Mouse (Mus musculus) testis, adult 2 months (tissue): ENCODE measurements around the gene Gm49358. TPM values are rescaled to one million over a fixed set of nuclear protein-coding genes. Genes with fewer than 3 reads are reported as not detected.

ENCODE experiments used
- H3K27ac ChIP-seq: fragments of 200-500 bp; 2 replicates; pipeline ENCODE4 v1.5.1; 2012; ENCODE audit warnings: low read depth, low read length; ENCODE audit not compliant: control insufficient read depth, insufficient read depth
- H3K27me3 ChIP-seq: fragments of 200-500 bp; 2 replicates; pipeline ENCODE4 v1.6.1; 2012; ENCODE audit warnings: mild to moderate bottlenecking, low read length, moderate library complexity; ENCODE audit not compliant: control insufficient read depth, insufficient read depth
- H3K36me3 ChIP-seq: fragments of 200-500 bp; 2 replicates; pipeline ENCODE4 v1.6.1; 2012; ENCODE audit warnings: mild to moderate bottlenecking, low read length; ENCODE audit not compliant: control insufficient read depth, insufficient read depth
- H3K4me1 ChIP-seq: fragments of 200-500 bp; 2 replicates; pipeline ENCODE4 v1.6.1; 2012; ENCODE audit warnings: low read length; ENCODE audit not compliant: control insufficient read depth, insufficient read depth
- H3K4me3 ChIP-seq: fragments of 200-500 bp; 2 replicates; pipeline ENCODE4 v1.5.1; 2012; ENCODE audit warnings: low read depth, mild to moderate bottlenecking, low read length, moderate library complexity, mixed read lengths; ENCODE audit not compliant: control insufficient read depth
- CTCF ChIP-seq: fragments of 200-500 bp; IDR thresholded peaks from 2 replicates; pipeline ENCODE4 v1.5.1; 2012; ENCODE audit warnings: low read depth, mild to moderate bottlenecking, inconsistent platforms, low read length, moderate library complexity; ENCODE audit not compliant: control insufficient read depth, insufficient read depth, insufficient replicate concordance
- POLR2A ChIP-seq: fragments of 200-500 bp; IDR thresholded peaks from 2 replicates; pipeline ENCODE4 v1.6.1; 2012; ENCODE audit warnings: low read depth, mild to moderate bottlenecking, inconsistent platforms, low read length, moderate library complexity; ENCODE audit not compliant: control insufficient read depth
- polyA plus RNA-seq: library from polyadenylated mRNA; depleted of rRNA; stranded (reverse); fragments of >200 nt; gene quantifications from 2 replicates; pipeline ENCODE4 v1.2.3, GENCODE M21; 2012

Gm49358 gene
- polyA plus RNA-seq, 1 experiment, result not detected

GRCm38 (mm10) chr10:86815133-86815532, 51.4 kb downstream of the Gm49358 start:
- no peak for TF ChIP-seq POLR2A
- TF ChIP-seq CTCF, result no peak
- H3K36me3 ChIP-seq, result no peaks in the 10 kb centered on the region; the same call in 1 of the 2 replicates
- peaks cover 6% of the 10 kb centered on the region for H3K4me1 ChIP-seq
- peak overlapping the region; percentile 67 for H3K27ac ChIP-seq
- H3K4me3 ChIP-seq, result no peak overlapping the region
- no peaks in the 10 kb centered on the region for H3K27me3 ChIP-seq

- TF ChIP-seq POLR2A (no peak), CTCF (no peak)
- Histone ChIP-seq H3K27me3 (no peaks in the 10 kb centered on the region), H3K4me1 (peaks cover 3% of the 10 kb centered on the region; the same call in 1 of the 2 replicates), H3K36me3 (no peaks in the 10 kb centered on the region; the same call in 1 of the 2 replicates), H3K4me3 (no peak overlapping the region), H3K27ac (no peak overlapping the region)
Observed at GRCm38 (mm10) chr10:86819649-86820165, 55.9 kb downstream of the Gm49358 start.

DNA sequence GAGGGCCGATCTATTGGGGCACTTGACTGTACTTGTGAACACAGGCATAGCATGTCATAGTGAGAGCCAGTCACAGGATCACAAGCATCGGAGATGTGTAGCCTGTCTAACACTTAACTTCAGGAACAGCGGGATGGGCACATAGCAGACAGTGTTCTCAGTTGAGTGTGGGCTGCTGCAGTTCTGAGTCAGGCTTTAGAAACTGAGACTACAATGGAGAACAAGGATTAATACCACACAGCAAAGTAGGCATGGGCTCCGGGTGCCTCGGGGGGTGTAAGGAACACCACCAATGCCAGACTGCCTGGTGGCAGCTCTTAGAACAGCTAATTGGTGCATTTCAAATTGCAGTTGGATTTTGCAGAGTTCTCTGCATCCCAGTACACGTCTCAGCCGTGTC, 57.2 kb downstream of the Gm49358 start:
- H3K36me3 ChIP-seq, result no peaks in the 10 kb centered on the region; the same call in 1 of the 2 replicates
- 0 out of 2 replicates have a peak, but pooled peaks cover 3% of the 10 kb centered on the region for H3K4me1 ChIP-seq
- TF ChIP-seq POLR2A, result no peak
- no peak for TF ChIP-seq CTCF
- no peaks in the 10 kb centered on the region for H3K27me3 ChIP-seq
- H3K4me3 ChIP-seq, result no peak overlapping the region
- H3K27ac ChIP-seq, result no peak overlapping the region

GRCm38 (mm10) chr10:86824093-86824492, 60.3 kb downstream of the Gm49358 start:
- Histone ChIP-seq H3K27me3 (no peaks in the 10 kb centered on the region), H3K36me3 (no peaks in the 10 kb centered on the region; the same call in 1 of the 2 replicates), H3K4me3 (no peak overlapping the region), H3K4me1 (0 out of 2 replicates have a peak, but pooled peaks cover 3% of the 10 kb centered on the region), H3K27ac (no peak overlapping the region)
- TF ChIP-seq POLR2A, result no peak
- TF ChIP-seq CTCF, result no peak; the same call in 1 of the 2 replicates

DNA sequence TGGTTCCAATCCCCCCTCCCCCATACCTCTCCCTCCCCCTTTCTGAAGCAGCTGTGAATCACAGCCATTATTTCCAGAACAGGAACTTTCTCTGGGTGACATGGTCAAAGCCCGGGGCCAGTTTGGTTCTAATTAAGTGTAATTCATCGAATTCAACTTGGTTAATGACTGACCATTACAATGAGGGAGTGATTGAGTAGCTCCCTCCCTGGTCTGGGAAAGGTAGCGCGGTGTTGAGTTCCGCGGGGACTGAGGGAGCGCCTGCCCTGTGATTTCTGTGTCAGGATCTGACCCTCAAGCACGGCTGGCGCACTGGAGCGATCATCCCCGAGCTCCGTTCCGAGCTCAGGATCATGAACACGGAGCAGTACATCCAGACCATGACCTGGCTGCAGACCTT, 61.1 kb downstream of the Gm49358 start:
- Histone ChIP-seq H3K4me3 (no peak overlapping the region), H3K4me1 (no peaks in the 10 kb centered on the region), H3K27ac (no peak overlapping the region), H3K36me3 (no peaks in the 10 kb centered on the region; the same call in 1 of the 2 replicates), H3K27me3 (no peaks in the 10 kb centered on the region)
- TF ChIP-seq CTCF (no peak), POLR2A (no peak)

- H3K4me3 ChIP-seq, result no peak overlapping the region
- no peak for TF ChIP-seq POLR2A
- no peak for TF ChIP-seq CTCF
- no peak overlapping the region for H3K27ac ChIP-seq
Observed at GRCm38 (mm10) chr10:86825871-86826522, 62.2 kb downstream of the Gm49358 start.

GRCm38 (mm10) chr10:86826929-86827328, 63.2 kb downstream of the Gm49358 start:
- no peaks in the 10 kb centered on the region for H3K27me3 ChIP-seq
- H3K4me1 ChIP-seq, result no peaks in the 10 kb centered on the region
- no peak overlapping the region for H3K4me3 ChIP-seq
- H3K36me3 ChIP-seq, result no peaks in the 10 kb centered on the region; the same call in 1 of the 2 replicates
- no peak for TF ChIP-seq POLR2A
- no peak for TF ChIP-seq CTCF
- no peak overlapping the region for H3K27ac ChIP-seq

More at GRCm38 (mm10) chr10:86825871-86826522, 62.2 kb downstream of the Gm49358 start:
- Histone ChIP-seq H3K27me3 (no peaks in the 10 kb centered on the region), H3K36me3 (no peaks in the 10 kb centered on the region; the same call in 1 of the 2 replicates), H3K4me1 (no peaks in the 10 kb centered on the region)
